Mouse (Mus musculus) central nervous system, embryonic 11.5 days (tissue): ENCODE measurements around the gene D930020B18Rik. TPM values are rescaled to one million over a fixed set of nuclear protein-coding genes. Genes with fewer than 3 reads are reported as not detected.

Experiments
- polyA plus RNA-seq: library from polyadenylated mRNA; depleted of rRNA; stranded (reverse); fragments of >200 nt; gene quantifications from 2 replicates; pipeline ENCODE4 v1.2.3, GENCODE M21; 2012; rRNA removed

Gene D930020B18Rik
- 0.14 and 0.32 TPM in 2 replicates for polyA plus RNA-seq

GRCm38 (mm10) chr10:121641272-121642053 is at the start of gene D930020B18Rik:
D930020B18Rik (plus strand) TSS chr10:121641588.

GRCm38 (mm10) chr10:121626186-121626882 is 15.1 kb upstream of the D930020B18Rik start, which contains the start of gene Xpot:
Xpot (minus strand) TSS chr10:121626332.

GRCm38 (mm10) chr10:121739548-121740505 is 98.4 kb downstream of the D930020B18Rik start, which contains the start of gene BC048403:
BC048403 (plus strand) TSS chr10:121739937.

Other genes starting within 250 kb of the D930020B18Rik start
- 8.7 and 14.6 TPM in 2 replicates for gene Rassf3, start 165.2 kb upstream of the D930020B18Rik start, polyA plus RNA-seq
- gene Tbk1, start 54.8 kb upstream of the D930020B18Rik start, polyA plus RNA-seq: 37.8 and 40.7 TPM in 2 replicates
- gene Xpot, start 15.3 kb upstream of the D930020B18Rik start, polyA plus RNA-seq: 75.0 and 78.9 TPM in 2 replicates
- 2.3 and 3.6 TPM in 2 replicates for gene BC048403, start 98.3 kb downstream of the D930020B18Rik start, polyA plus RNA-seq